Mouse (Mus musculus) myocyte (in vitro differentiated cells): ENCODE data around the gene Zfp870.

ENCODE experiments used
- E2F4 ChIP-seq: IDR thresholded peaks from one replicate; pipeline ENCODE4 v1.6.1; 2011; ENCODE audit warnings: mild to moderate bottlenecking, control low read depth, moderate library complexity; ENCODE audit not compliant: insufficient read depth
- MAX ChIP-seq: IDR thresholded peaks from one replicate; pipeline ENCODE4 v1.6.1; 2011; ENCODE audit warnings: low read depth, mild to moderate bottlenecking, control low read depth
- MYOD1 ChIP-seq, 3 experiments: IDR thresholded peaks; one replicate each; pipeline ENCODE4 v1.6.1; 2011; ENCODE audit warnings: control low read depth in 2 of 3, low read depth in 2 of 3, mild to moderate bottlenecking in 2 of 3, moderate library complexity in 1 of 3; ENCODE audit not compliant: insufficient read length in 2 of 3, control insufficient read depth in 1 of 3
- MYOG ChIP-seq, 3 experiments: IDR thresholded peaks; one replicate each; pipeline ENCODE4 v1.6.1; 2011; ENCODE audit warnings: control low read depth in 2 of 3, low read depth in 2 of 3, mild to moderate bottlenecking in 2 of 3; ENCODE audit not compliant: insufficient read length in 2 of 3, control insufficient read depth in 1 of 3, insufficient read depth in 1 of 3
- POLR2A ChIP-seq: IDR thresholded peaks from one replicate; pipeline ENCODE4 v1.6.1; 2011; ENCODE audit warnings: low read depth, mild to moderate bottlenecking, control low read depth, moderate library complexity; ENCODE audit not compliant: insufficient read length
- TCF12 ChIP-seq: IDR thresholded peaks from one replicate; pipeline ENCODE4 v1.6.1; 2011; ENCODE audit warnings: mild to moderate bottlenecking, control low read depth; ENCODE audit not compliant: poor library complexity, insufficient read depth, severe bottlenecking

DNA sequence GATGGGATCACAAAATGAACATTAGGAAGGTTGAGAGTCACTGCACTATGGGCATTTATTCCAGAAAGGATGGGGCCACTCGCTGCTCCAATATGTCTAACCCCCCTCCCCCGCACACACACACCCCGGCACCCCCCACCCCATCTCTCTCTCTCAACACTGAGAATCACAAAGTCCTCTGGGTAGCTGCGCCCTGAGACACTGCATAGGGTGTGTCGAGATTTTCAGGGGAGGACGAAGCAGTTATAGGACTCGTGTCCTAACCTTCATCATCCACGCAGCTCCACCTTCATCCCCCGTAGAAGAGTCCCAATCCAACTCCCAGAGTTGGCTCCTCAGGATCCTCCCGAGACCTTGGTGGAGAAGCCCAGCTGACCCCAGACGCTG, 597 bp downstream of the Zfp870 start:
- TF ChIP-seq MYOG (IDR thresholded peaks at IDR 0.05; ENCODE audit: control insufficient read depth in 1 of 3, insufficient read depth in 1 of 3, insufficient read length in 2 of 3, low read depth in 2 of 3): no peak
- TF ChIP-seq TCF12: no peak
- no peak for TF ChIP-seq E2F4
- TF ChIP-seq POLR2A: no peak
- TF ChIP-seq MYOD1 (IDR thresholded peaks at IDR 0.05; ENCODE audit: control insufficient read depth in 1 of 3, insufficient read length in 2 of 3, low read depth in 2 of 3): no peak
- no peak for TF ChIP-seq MAX
